Mouse (Mus musculus): ENCODE data around the gene Ubl5. TPM values are rescaled to one million over a fixed set of nuclear protein-coding genes. Genes with fewer than 3 reads are reported as not detected.

Gene Ubl5
- 558 and 629 TPM in 2 replicates for polyA plus RNA-seq (2015; fragmentation: Nextera tagmentation; extraction: Ambion mirVana)

GRCm38 (mm10) chr9:20642101-20642895 is at the start of gene Ubl5:
Ubl5 (plus strand) TSS chr9:20642878.

GRCm38 (mm10) chr9:20644360-20645081 is 1.8 kb downstream of the Ubl5 start, which contains the start of gene Fbxl12:
Fbxl12 (minus strand) TSS chr9:20644767.

GRCm38 (mm10) chr9:20651602-20652259 is 9.1 kb downstream of the Ubl5 start, which contains the start of gene Pin1:
Pin1 (plus strand) TSS chr9:20652095.

Other genes with a start within 250 kb of the Ubl5 start
- 6.1 and 8.2 TPM in 2 replicates for gene Zfp26, start 182.7 kb upstream of the Ubl5 start, polyA plus RNA-seq (2015; fragmentation: Nextera tagmentation; extraction: Ambion mirVana)
- 27.3 and 30.3 TPM in 2 replicates for gene Zfp426, start 150.1 kb upstream of the Ubl5 start, polyA plus RNA-seq (2015; fragmentation: Nextera tagmentation; extraction: Ambion mirVana)
- gene Zfp266, start 121.5 kb upstream of the Ubl5 start, polyA plus RNA-seq (2015; fragmentation: Nextera tagmentation; extraction: Ambion mirVana) = 44.6 and 45.5 TPM in 2 replicates
- 36.3 and 38.9 TPM in 2 replicates for gene Zfp846, start 61.6 kb upstream of the Ubl5 start, polyA plus RNA-seq (2015; fragmentation: Nextera tagmentation; extraction: Ambion mirVana)
- gene Fbxl12, start 1.9 kb downstream of the Ubl5 start, polyA plus RNA-seq (2015; fragmentation: Nextera tagmentation; extraction: Ambion mirVana) = 9.4 and 10.7 TPM in 2 replicates
- 71.6 and 74.9 TPM in 2 replicates for gene Pin1, start 9.2 kb downstream of the Ubl5 start, polyA plus RNA-seq (2015; fragmentation: Nextera tagmentation; extraction: Ambion mirVana)
- gene Olfm2, start 103.5 kb downstream of the Ubl5 start, polyA plus RNA-seq (2015; fragmentation: Nextera tagmentation; extraction: Ambion mirVana) = 198 and 237 TPM in 2 replicates
- gene Col5a3, start 172.2 kb downstream of the Ubl5 start, polyA plus RNA-seq (2015; fragmentation: Nextera tagmentation; extraction: Ambion mirVana) = 2.1 and 2.4 TPM in 2 replicates
- not detected in 2 replicates for gene Rdh8, start 175.6 kb downstream of the Ubl5 start, polyA plus RNA-seq (2015; fragmentation: Nextera tagmentation; extraction: Ambion mirVana)
- 36.1 and 49.9 TPM in 2 replicates for gene A230050P20Rik, start 225.8 kb downstream of the Ubl5 start, polyA plus RNA-seq (2015; fragmentation: Nextera tagmentation; extraction: Ambion mirVana)
- gene Angptl6, start 236.8 kb downstream of the Ubl5 start, polyA plus RNA-seq (2015; fragmentation: Nextera tagmentation; extraction: Ambion mirVana) = 11.4 and 13.0 TPM in 2 replicates
- 37.3 and 39.7 TPM in 2 replicates for gene Ppan, start 245.3 kb downstream of the Ubl5 start, polyA plus RNA-seq (2015; fragmentation: Nextera tagmentation; extraction: Ambion mirVana)

All from neural tube, postnatal 0 days (tissue).